Mouse (Mus musculus) induced T-regulatory cell, adult 2 months (primary cell): ENCODE measurements around the gene Mapk13.

ENCODE experiments used
- DNase-seq: peaks from one replicate; pipeline ENCODE4 v3.0.0-alpha.2; 2012; ENCODE audit warnings: low read depth

The Mapk13 gene

GRCm38 (mm10) chr17:28776817-28777216 is 7.7 kb downstream of the Mapk13 start:
- no peak for DNase-seq

GRCm38 (mm10) chr17:28777231-28778005 is 8.3 kb downstream of the Mapk13 start:
- no peak for DNase-seq

GRCm38 (mm10) chr17:28779735-28780134 is 10.6 kb downstream of the Mapk13 start:
- DNase-seq: no peak

GRCm38 (mm10) chr17:28780836-28781235 is 11.7 kb downstream of the Mapk13 start:
- DNase-seq: peak; percentile 21

GRCm38 (mm10) chr17:28781290-28782045 is 12.4 kb downstream of the Mapk13 start:
- DNase-seq: no peak

- DNase-seq: no peak
Observed at GRCm38 (mm10) chr17:28785036-28785435, 15.9 kb downstream of the Mapk13 start.

GRCm38 (mm10) chr17:28787507-28787906 is 18.4 kb downstream of the Mapk13 start:
- DNase-seq: no peak

- no peak for DNase-seq
Observed at GRCm38 (mm10) chr17:28797031-28797430, 27.9 kb downstream of the Mapk13 start.

- DNase-seq: peak; percentile 58
Observed at GRCm38 (mm10) chr17:28799291-28800160, 30.4 kb downstream of the Mapk13 start.

GRCm38 (mm10) chr17:28800281-28800670 is 31.2 kb downstream of the Mapk13 start:
- no peak for DNase-seq

GRCm38 (mm10) chr17:28800671-28801412 is 31.7 kb downstream of the Mapk13 start, which contains the start of gene Brpf3:
Gene Brpf3, plus strand, starts transcription at chr17:28801090.
- DNase-seq: peak; percentile 84

- DNase-seq: peak; percentile 99
Observed at GRCm38 (mm10) chr17:28801474-28802005, 32.4 kb downstream of the Mapk13 start.

- no peak for DNase-seq
Observed at GRCm38 (mm10) chr17:28802006-28802481, 32.9 kb downstream of the Mapk13 start.

- no peak for DNase-seq
Observed at GRCm38 (mm10) chr17:28803316-28803715, 34.2 kb downstream of the Mapk13 start.

GRCm38 (mm10) chr17:28804973-28805372 is 35.9 kb downstream of the Mapk13 start:
- no peak for DNase-seq

GRCm38 (mm10) chr17:28806770-28807169 is 37.7 kb downstream of the Mapk13 start:
- DNase-seq: no peak

GRCm38 (mm10) chr17:28808714-28809113 is 39.6 kb downstream of the Mapk13 start:
- no peak for DNase-seq

- DNase-seq: no peak
Observed at GRCm38 (mm10) chr17:28809175-28809831, 40.2 kb downstream of the Mapk13 start.

- no peak for DNase-seq
Observed at GRCm38 (mm10) chr17:28812345-28812744, 43.2 kb downstream of the Mapk13 start.

GRCm38 (mm10) chr17:28814529-28815097 is 45.5 kb downstream of the Mapk13 start:
- no peak for DNase-seq
